Mouse (Mus musculus) layer of hippocampus, postnatal 36 days (tissue): ENCODE results near the gene Ccdc70. TPM values are rescaled to one million over a fixed set of nuclear protein-coding genes. Genes with fewer than 3 reads are reported as not detected.
"Not testable (repeated sequence)": the region's sequence is repeated elsewhere in the genome, so short reads cannot be mapped to it uniquely, and the experiment has no call there.

ENCODE experiments used
- DNase-seq, 2 experiments: peaks; one replicate each; pipeline ENCODE4 v3.0.0; 2022
- total RNA-seq, 2 experiments: library from RNA; stranded (reverse); gene quantifications; 2 replicates each; pipeline ENCODE4 v1.2.3; 2021

The Ccdc70 gene
- total RNA-seq = not detected

DNA sequence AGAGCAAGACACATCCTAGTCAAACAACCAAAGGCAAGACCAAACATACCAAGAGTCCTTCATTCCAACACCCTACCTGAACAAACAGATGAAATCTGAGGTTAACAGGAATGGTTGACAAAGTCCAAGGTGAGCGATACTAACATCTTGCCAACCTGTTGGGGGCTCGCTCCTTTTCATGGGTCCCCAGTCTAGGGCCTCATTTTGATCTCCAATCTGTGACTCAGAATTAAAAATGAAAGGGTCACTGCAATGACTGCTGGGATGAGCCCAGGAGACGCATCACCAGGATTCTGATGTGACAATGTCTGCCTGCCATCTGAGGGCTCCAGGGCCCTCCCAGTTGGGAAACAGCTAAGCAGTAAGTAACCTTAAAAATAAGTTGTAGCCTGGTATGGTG, at the start of gene Ccdc70:
Gene Ccdc70, plus strand, starts transcription at position 301 of the 400 bp plus-strand sequence.
- DNase-seq = no peak

DNA sequence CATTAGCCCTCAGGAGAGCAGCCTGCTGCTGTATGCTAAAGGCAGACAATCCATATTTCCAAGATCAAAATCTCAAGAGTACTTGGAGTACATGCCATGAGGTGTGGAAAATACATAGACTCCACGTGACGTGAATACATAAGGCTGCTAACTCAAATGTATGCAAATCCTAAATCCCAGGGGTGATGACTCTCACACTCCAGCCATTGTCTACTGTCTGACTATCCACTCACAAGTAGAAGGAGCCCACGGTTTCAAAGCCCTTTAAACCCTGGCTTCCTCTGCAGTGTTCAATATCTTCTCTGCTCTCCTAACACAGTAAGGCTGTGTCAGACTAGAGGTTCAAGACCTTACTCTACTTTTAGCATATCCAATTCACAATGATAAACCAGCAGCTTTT, 38.8 kb upstream of the Ccdc70 start:
- not testable (repeated sequence) for DNase-seq

DNA sequence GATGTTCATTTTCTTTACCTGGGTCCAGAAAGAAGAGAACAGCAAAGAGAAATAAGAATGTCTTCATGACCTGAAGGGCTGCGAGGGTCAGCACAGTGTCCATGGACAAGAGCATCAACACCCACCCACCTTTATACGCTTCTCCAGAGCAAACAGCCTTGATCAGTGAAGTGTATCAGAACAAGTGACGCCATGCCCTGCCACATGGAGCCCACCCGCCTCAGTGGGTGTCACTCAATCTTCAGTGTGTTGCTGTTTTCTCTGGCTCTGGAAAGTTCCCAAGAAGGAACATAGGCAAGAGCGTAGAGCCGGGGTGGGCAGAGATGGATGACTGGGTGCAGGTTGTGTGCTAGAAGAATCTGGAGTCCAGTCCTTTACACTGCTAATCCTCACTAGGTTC, 37.0 kb upstream of the Ccdc70 start, which contains the start of gene Defb15:
Gene Defb15, minus strand, starts transcription at position 101 of the 400 bp plus-strand sequence.
- DNase-seq = no peak

DNA sequence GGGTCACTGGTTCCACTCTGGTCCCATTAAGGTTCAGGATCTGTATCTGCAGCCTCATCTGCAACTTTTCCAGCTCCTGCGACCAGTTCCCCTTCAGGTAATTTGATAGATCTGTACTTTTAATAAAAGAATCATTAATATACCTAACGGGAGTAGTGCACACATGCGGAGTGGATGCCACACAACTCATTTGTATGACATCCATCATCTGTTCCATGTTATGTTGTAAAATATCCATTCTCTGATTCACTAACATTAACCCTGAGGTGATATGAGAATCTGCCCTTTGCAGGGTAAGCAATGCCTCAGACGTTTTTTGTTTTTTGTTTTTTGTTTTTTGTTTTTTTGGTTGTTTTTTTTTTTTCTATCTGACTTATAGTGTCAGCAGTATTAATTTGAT, 31.5 kb upstream of the Ccdc70 start, which contains the start of gene Defb35:
Gene Defb35, plus strand, starts transcription at position 301 of the 400 bp plus-strand sequence.
- DNase-seq = not testable (repeated sequence)

DNA sequence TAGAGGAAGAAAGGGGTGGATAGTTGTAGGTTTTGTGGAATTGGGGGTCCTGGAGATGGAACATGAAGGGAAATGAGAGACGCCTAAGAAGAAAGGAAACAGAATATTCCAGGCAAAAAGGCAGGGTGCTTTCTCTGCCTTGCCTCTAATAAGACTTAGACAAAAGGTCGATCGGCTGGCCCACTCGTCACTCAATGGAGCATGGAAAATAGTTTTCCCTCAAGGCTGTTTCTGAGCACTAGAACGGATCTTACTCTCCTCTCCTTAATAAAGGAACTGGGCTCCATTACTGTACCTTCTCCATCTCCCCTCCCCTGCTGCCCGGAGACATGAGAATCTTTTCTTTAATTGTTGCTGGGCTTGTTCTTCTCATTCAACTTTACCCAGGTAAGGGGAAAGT, 23.1 kb upstream of the Ccdc70 start, which contains the start of gene Defb13:
Gene Defb13, plus strand, starts transcription at position 301 of the 400 bp plus-strand sequence.
- DNase-seq = no peak

DNA sequence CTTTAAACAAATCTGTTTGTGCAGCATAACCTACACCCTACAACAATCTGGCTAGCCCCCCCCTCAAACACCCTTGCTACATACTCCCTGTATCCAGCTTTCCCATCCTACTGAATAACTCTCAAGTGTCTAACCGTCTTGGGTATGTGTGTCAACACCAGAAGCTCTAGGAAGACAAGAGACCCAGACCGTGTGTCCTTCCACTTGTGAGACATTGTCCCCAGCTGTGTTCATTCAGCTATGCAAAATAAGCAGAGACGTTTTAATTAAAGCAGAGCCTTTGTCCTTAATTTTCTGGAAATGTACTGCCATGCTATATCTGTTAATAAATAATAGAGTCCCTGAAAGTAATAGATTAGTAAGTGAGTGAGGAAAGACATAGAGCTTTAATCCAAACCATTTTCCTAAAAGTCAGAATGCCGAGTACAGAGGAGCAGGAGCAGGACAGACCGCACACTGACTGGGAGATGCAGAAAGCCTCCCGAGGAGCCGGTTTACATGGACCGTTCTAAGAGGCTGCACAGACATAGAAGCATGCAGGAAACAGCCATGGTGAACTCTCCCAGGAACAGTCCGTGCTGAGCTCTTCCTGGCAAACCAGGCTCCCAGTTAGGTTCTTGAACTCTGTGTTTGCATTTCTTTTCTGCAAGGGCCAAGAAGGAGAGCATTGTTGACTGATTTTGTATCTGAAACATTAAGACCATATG, 22.1 kb upstream of the Ccdc70 start:
- no peak for DNase-seq

DNA sequence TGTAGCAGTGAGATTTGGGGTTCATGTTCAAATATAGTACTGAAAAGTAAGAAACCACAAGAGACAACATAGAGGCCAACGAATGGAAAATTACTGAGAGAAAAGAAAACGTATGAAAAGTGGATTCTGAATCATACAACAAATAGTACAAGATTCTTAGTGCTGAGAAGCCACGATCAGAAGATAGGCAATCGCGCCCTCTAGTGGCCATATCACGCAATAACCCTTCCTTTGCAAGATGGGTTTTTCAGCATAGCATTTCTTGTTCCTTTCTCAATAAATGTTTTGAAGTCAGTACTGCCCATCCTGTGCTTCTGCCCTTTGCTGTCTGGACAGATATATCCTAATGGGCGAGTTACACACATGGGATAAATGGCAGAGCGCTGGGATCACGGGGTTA, 14.3 kb upstream of the Ccdc70 start:
- peak; percentile 6 to 38 for DNase-seq

DNA sequence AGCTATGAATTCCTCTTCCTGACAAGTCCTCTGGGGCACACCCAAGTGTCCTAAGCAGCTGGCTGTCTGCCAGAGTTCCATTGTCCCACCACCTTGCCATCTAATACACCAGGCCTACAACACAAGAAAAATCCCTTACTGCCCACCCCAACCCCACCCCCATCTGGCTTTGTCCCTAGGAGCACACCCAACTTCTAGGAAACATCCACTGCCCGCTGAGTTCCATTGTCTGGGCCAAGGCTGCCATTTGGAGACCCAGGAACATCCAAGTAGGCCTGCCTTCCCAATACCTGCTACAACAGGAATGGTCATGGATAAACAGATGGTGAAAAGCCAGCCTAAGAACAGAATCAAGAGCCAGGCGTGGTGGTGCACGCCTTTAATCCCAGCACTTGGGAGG, 13.2 kb upstream of the Ccdc70 start:
- DNase-seq = no peak

DNA sequence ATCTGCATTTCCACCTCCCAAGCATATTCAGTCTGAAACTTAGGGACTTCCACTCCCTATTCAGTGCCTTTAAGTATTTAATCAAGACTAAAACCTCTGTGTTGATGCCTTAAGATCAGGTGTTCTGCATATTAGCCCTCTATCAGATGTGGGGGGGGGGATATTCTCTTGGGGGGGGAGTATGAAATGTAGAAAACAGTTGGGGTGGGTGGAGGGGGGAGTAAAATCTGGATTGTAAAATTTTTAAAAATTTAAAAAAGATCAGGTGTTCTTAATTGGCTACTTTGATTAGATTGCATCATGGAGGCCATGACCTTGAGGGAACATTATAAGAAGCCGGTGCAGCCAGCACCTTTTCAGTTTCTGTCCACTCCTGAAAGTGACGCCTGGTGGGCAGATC, 11.2 kb upstream of the Ccdc70 start, which contains the start of gene Fam90a1a:
Gene Fam90a1a, plus strand, starts transcription at position 301 of the 400 bp plus-strand sequence.
- DNase-seq = no peak

DNA sequence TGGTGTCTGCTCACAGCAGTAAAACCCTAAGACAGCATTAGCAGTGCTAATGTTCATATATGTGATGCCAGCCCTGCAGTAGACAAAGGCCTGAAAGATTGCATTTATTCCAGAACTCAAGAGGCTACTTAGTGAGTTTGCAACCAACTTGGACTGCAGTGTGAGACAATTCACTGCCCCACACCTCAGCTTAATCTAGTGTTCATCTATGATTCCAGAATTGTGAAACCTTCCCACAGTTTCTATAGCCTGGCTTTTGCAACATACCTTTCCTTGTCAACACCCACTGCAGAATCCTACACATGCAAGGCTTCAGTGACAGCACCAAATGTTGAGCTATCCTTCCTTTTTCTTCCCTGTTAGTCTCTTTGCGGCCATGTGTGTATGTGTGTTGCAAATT, 2.9 kb upstream of the Ccdc70 start:
- DNase-seq = no peak

DNA sequence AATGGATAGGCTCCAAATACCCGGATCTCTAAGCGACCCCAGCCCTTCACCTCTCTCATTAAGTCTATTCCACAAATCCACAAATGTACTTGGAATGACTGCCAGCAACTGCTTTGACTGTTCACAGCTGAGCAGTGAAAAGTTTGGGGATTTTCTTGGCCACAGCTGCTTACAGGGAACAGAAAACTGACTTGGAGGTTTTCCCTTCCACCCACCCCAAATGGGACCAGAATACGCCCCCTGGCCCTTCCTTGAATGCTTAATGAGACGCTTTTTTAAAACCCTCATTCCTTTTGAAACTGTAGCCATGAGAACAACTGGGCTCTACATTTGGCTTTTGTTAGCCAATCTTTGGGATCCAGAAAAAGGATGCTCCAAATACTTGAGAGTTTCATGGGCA, 8.6 kb downstream of the Ccdc70 start:
- peak in 1 of 2 experiments; percentile 12 for DNase-seq

DNA sequence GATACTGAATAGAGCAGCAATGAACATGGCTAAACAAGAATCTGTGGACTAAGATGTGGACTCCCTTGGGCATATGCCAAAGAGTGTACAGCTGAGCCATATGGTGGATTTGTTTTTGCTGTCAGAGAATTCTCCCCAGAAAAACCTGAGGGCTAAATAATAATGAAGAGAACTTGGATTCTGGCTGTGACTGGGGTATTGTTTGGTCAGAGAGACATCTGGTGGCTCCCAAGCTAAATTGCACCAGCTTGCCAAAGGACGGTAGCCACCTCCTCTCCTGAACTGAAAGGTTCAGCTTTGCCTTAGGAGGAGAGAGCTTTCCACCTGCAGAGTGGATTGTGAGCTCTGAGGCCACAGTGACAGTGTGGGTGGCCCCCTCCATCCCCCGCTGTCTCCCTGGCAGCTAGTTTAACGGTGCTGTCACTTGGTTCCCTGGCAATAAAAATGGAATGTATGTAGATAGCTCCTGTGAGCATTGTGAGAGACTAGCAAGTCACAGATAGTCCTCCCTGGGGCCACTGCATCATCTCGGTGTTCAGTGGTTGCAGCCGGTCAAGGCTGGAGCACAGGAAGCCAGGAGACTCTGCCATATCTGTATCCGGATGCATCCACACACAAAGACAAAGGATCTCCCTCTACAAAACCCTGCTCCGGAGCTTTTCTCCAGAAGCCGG, 12.2 kb downstream of the Ccdc70 start:
- peak; percentile 4 to 9 for DNase-seq

DNA sequence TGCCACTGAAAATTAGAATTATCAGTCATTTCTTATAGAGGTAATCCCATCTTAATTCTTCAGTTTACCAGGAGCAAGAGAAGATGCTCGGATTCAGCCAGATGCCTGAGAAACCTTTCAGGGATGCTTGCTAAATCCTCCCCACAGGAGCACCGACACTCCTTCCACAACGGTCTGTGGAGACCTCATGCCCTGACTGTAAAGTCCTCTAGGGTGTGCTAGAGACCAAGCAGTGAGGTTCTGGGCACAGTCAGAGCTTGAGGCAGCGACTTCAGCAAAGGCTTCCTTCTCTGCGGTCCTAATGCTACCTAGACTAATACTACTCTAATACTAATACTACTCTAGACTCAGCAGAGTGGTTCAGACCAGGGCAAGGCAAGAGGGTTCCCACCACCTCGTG, 22.6 kb downstream of the Ccdc70 start:
- DNase-seq = peak; percentile 47 to 66

DNA sequence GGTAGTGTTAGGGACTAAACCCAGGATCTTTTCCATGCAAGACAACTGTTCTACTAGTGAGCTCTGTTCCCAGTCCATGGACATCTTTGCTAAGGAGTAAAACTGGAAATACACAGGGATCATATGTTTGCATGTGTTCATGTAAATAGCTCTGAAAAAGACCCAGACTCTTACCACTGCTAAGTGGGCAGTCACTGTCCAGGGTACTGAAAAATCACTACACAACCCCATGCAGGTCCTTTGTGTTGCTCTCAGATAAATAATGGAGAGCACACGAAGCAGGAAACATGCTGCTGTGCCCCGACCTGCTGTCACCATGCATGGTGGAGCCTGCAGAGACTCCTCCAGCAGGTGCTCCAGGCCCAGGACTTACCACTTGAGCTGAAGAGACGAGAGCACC, 25.6 kb downstream of the Ccdc70 start:
- DNase-seq = no peak

DNA sequence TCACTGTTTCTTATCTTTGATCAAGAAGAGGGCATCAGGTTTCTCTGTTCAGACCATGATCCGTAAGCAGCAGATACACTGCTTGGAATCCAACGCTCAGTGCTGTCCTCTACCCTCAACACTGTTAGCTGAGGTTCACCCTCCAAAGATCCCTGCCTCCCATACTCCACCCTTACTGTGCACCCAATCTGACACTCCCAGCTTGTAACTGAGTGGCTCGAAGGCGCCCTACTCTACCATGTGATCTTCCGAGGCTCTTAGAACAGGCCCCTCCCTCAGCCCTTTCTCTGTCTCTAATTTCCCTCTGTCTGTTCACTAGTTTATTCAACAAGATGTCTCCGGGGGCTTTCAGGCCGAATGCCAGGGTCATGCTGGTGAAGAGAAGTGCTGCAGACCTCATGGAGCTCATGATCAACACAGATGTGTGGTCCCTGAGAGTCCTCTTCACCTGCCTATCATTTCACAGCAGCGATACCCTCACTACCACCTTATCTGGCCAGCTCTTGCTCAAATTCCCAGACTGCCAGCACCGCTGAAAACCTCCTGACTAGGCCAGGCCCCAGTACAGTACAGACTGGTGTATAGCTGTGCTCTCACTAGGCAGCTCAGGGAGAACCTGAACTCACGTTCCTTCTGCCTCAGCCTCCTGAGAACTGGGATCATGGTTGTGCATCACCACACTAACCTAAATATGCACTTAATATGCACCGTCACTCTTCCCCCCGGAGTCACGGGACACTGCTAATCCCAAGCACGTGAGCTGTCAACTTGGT, 35.4 kb downstream of the Ccdc70 start:
- DNase-seq = no peak

DNA sequence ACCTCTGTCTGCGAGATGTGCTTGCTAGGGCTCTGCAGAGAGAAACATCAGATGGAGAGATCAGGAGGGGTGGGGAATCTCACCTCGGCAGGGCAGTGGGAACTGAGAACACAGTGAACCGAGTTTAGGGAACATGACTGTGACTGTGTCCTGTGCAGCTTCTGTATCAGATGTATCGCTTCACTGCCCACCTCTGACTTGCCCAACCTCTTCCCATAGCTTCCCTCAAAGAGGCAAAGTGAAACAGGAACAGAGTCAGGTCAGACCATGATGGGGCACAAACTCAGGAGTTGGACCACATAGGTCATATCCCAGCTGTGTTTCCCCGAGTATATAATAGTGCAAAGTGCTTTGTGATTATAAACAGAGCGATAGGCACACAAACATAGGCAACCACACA, 36.8 kb downstream of the Ccdc70 start:
- no peak for DNase-seq

DNA sequence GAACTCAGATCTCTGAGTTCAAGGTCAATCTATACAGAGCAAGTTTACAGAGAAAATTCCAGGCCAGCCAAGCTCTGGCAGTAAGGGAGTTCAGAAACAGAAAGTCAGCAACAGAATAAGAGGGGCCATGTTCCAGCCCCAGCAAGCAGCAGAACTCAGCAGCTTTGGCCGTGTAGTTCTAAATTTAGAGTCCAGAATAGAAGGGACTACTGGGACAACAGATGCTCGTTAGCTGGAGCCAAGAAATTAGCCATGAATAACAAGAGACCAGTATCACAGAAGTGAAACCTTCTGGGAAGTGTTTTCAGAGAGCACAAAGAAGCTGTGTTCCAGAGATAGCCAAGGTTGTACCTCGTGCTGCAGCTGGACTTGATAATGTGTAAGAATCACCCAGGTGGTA, 39.8 kb downstream of the Ccdc70 start:
- DNase-seq = no peak

DNA sequence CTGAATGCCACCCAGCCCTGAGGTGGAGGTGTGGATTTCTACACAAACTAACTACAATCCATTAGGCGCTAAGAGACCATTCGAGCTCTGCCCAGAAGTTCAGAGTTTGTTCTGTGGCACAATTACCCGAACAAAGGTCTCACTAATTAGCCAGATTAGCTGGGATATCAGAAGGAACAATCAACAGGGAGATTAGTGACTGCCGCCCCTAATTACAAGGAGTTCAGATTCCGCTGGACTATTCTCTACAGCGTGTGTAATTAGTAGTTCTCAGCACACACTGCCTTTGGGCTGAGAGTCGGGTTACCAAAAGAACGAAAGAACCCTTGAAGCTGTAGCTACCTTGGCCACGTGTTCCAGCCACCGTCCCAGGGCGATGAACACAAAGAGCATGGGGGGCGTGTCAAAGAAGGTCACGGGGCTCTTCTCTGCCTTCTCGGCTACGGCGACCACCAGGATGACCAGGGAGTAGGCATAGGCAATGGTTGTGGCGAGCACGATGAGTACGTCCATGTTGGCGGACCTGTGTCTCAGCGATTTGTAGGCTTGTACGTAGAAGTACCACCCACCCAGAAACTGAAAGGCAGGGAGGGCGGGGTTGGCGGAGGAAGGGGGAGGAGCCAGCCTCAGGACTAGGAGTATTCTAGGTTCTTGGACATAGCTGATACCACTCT, 43.6 kb downstream of the Ccdc70 start:
- no peak for DNase-seq

DNA sequence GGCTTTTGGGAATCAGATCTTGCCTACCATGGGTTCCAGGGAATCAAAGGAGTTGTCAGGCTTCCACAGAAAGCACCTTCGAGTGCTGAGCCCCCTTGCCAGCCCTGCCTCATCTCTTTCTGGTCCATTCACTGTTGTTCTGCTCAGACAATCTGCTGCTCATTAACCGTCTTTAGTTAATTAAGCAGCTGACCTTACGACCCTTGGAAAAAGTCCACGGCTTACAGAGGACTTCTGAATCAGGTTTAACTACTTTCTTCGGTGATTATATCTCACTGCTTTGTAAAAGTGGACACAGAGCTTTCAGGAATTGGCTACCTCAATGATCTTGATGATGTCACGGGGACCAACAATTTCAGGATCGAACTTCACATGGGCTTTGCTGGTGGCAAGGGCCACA, 48.2 kb downstream of the Ccdc70 start:
- no peak for DNase-seq

DNA sequence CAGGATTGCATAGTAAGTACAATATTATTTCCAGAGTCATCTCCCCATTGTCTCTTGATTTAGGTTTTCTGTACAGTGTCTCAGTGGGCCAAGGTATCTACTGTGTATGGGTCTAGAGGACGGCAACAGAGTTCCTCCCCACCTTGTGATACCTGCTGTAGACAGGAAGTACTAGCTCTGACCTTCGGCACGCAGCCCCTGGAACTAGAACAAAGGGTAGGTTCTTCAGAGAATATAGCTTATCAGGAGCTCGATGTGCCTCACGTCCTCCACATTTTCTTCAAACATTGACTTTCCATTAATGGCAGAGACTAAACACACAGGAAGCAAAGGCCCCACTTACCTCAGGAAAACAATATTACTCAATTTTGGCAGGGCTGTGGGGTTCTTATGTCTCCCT, 49.9 kb downstream of the Ccdc70 start:
- DNase-seq = no peak

DNA sequence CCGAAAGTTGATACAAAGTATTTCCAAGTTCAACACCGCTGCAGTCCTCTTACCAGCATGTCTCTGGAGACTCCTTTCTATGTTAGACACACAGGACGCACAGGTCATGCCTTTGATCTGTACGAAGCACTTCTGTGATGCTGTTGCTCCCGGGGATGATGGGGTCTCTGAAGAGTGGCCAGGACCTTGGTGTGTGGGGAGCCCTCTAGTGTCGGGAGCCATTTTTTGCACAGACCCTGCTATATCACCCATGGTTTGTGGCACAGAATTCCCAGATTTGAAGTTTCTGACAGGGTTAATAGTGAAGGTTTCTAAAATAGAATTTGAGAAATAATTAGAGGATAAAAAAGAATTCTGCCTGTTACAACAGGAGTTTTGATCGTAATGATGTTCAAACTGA, 52.7 kb downstream of the Ccdc70 start:
- DNase-seq = no peak
